Mouse (Mus musculus): ENCODE measurements around the gene Ninl.
A peak's percentile ranks its signal among the peaks of the same experiment; 100 is the strongest.
"Not testable (repeated sequence)": the region's sequence is repeated elsewhere in the genome, so short reads cannot be mapped to it uniquely, and the experiment has no call there.

Ninl gene

DNA sequence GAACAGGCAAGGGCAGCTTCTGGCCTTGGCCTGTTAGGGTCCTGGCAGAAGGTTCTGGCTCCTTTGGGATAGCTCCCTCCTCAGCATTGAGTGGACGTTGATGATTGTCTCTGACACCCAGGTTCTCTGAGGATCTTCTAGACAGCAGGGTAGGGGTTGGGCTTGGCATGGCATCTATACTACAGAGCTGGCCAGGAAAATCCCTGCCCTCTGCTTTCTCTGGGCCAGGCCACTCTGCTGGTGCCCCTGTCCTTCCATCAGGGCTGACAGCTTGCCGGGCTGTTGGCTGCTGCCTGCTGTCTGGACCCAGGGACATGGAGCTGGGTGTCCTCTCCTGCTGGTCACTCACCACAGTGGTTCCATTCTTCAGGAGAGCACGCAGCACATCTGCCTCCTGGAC lies 89.5 kb downstream of the Ninl start:
- DNase-seq (ENCODE audit: low read depth, low spot score): no peak

DNA sequence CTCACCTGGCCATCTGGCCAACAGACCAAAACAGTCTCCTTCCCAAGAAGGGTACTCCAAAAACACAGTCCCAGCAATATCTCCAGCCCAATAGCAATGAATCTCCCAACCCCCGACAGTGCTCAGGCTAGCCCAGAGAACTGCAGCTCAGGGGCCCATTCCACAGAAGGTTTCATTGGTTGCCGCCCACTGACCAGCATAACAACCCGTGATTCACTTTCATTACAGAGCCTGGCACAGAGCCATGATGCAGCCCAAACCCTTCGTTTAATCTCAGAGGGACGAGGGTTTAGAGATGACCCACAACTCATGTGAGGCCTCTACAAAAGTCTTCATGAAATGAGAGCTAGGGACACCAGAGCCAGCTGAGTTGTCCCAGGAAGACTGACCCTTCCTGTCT lies 90.4 kb downstream of the Ninl start:
- no peak for DNase-seq (ENCODE audit: low read depth, low spot score)

DNA sequence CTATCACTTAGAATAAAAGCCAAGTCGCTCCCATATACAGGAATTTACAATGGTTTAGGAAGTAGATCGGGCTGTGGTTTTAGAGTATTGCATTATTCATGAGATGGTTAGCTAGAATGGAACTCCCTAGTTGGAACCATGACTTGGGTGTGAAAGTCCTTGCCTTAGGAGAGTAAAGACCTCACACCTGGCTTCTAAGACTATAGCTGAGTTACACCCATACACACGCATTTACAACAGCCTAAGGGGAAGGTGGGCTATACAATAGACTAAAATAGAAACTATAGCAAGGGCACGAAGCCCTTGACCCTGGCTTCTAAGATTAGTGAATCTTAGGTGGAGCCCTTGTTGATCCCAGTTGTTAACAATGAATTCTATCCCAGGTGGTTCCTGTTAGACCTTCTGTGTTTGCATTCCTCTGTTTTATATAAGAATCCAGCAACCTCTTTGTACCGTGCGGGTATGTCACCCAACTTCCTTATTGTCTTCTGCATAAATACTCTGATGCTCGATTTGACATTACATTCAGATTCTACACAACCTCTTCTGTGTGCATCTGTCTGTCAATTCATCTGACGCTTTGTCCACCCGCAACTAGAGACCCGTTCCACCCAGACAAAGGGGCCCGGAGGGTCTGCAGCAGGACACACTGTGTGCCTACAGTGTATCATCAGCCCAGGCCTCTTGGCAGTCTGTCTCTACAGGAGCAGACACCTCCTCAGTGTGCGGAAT lies 91.1 kb downstream of the Ninl start:
- not testable (repeated sequence) for DNase-seq (ENCODE audit: low read depth, low spot score)

DNA sequence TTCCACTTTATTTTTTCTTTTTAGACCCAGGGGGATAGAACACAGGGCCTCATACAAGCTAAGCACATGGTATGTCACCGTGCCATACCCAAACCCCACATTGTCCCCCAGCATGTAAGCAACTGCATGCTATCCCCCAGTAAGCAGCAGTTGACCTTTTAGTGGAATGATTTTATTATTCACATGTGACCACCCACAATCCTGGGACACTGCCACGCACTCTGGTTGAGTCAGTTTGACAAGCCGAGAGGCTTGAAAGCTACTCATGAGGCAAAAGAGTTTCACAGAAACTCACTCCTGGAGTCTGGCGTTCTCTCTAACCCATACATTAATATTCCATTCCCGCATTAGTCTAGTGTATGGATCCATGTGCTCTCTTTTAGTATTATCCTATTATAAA lies 91.8 kb downstream of the Ninl start:
- not testable (repeated sequence) for DNase-seq (ENCODE audit: low read depth, low spot score)

DNA sequence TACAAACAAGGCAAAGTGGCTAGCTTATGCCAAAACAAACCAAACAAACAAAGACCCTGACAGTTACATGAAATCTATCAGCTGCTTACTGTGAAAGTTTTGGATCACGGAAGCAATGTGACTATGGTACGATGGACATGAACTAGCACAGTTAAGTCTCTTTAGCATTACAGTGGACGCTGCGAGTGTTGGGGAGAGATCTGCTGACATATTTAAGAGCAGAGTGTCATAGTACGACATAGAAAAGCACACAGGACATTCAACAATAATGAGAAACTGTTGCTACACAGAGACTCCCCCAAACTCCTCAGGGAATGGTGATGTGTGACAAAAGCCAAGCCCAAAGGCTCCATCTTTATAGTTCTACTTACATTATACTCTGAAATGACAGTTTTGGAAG lies 95.2 kb downstream of the Ninl start:
- no peak for DNase-seq (ENCODE audit: low read depth, low spot score)

DNA sequence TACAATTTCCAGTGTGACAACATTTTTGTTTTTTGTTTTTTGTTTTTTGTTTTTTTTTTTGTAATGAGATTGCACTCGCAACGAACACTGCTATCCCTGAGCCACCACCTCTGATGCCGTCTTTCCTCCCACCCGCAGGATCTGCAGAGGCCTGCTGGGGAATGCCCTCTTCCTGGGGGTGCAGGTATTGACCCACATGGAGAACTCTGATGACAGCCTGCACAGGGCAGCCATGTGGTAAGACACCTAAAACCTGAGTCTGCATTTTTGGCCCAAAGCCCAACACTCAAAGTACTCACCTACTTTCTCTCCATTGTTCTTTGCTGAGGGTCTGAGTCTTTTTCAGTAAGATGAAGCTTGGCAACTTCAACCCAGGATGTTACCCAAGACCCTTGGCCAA lies 104.5 kb downstream of the Ninl start:
- no peak for DNase-seq (ENCODE audit: low read depth, low spot score)

DNA sequence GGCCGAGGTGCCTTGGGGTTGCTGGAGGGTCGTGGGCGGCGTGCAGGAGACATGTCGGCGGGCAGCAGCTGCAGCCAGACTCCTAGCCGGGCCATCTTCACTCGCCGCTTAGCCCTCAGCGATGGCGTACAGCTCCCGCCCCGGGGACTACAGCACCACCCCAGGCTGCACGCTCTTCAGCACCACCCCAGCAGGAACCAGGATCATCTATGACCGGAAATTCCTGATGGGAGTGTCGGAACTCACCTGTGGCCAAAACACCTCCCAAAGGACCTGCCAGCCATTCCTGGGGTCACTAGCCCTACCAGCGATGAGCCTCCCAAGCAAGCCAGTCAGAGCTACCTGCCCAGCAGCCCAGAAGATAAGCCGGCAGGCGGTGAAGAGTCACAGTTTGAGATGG lies 105.7 kb downstream of the Ninl start:
- no peak for DNase-seq (ENCODE audit: low read depth, low spot score)

DNA sequence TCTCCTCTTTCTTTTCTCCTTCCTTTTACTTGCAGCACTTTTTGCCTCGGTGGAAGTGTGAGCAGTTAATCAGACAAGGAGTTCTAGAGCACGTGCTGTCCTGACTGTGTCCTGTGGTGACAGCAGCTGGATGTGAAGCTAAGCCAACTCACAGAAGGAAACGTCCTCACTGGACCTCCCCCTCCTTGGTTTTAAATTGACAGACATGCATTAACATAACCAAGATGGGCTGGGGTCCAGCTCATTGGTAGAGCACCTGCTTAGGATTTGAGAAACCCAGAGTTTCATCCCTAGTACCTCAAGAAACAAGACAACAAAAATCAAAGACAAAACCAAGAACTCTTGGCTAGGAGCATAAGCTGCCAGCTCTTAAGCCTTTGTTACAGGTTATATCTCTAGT lies 108.4 kb downstream of the Ninl start:
- no peak for DNase-seq (ENCODE audit: low read depth, low spot score)

DNA sequence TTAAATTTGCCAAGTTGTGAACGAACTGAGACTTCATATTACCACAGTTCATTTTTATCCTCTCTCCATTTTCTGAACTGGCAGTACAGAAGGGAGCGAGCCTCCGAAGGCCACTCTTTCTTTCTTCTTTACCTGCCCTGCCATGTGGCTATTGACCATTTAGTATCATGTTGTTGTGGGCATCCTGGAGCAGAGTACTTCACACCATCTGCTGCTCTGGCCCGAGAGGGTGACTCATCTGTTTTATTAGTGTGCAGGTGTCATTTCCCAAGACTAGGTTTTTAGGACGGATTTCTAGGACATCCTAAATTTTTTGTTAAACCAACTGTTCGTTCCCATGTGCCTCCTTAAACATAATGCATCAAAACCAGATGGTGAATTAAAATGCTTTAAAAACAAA lies 110.0 kb downstream of the Ninl start:
- DNase-seq (ENCODE audit: low read depth, low spot score): no peak

DNA sequence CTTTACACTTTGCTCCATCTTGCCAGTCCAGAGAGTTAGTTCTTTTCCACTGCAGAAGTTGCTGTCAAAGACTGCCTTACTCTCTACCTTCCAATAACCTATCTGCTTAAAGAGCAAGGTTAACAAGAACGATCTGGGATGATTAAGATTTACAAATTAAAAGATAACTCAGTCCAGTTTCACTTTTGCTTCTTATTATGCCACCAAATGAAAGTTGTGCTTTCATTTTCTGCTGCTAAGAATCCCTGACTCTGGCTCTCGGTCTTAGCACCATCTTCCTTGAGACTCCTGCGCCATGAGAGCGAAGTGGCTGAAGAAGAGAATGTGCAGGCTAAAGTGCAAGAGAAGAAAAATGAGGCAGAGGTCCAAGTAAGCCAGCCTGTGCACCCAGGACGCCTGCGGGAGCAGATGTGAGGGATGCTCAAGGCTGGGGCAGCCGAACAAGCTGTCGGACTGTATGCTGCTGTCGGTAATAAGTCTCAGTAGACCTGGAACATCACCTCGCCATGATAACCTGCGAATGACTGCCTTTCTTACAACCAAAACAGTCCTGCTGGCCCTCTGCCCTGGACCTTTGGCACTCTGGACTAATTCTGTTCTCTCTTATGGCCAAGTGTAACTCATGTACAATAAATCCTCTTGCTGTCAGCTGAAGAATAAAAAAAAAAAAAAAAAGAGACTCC lies 112.0 kb downstream of the Ninl start:
- no peak for DNase-seq (ENCODE audit: low read depth, low spot score)

DNA sequence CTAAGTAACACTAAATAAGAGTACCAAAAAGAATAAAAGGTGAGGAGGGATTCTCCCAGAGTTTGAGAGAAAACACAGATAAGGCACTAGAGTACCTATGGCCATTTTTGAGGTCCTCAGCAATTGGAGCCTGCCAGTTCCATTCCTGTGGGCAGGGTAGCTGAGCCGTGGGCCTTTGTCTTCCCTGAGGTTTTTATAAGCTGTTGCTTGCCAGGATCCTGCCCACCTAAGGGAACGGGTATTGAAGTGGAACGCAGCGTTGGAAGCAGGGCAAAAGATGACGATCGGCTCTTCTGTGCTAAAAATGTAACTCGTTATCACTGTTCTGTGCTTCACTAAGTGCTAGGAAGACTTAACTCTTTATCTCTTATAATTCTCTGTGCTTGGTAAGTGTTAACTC lies 115.7 kb downstream of the Ninl start:
- DNase-seq (ENCODE audit: low read depth, low spot score): no peak

DNA sequence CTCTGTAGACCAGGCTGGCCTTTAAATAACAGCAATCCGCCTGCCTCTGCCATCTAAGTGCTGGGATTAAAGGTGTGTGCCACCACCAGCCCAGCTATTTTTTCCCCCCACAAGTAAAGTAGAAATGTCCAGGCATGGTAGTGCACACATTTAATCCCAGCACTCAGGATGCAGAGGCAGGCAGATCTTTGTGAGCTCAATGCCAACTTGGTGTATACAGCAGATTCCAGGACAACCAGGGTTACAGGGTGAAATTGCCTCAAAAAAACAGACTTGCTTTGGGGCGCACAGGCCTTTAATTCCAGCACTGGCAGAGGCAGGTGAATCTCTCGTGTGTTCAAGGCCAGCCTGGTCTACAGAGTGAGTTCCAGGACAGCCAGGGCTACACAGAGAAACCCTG lies 116.2 kb downstream of the Ninl start:
- DNase-seq (ENCODE audit: low read depth, low spot score): no peak

DNA sequence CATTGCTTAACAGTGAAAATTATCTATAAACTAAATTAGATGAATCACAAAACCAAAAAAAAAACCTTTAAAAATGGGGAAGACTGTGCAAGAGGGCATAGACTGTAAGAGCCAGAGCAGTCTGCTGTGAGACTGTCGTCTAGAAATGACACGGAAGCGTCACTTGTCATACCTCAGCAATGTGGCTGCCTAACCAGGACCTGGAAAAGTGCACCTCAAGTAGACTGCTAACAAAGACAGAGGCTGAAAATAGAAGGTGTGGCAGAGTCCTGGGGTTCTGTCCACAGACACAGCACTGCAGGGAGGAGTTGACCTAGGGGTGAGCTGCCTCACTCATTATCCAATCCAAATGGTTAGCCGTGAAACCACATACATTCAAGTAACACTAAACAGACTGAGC lies 117.0 kb downstream of the Ninl start:
- no peak for DNase-seq (ENCODE audit: low read depth, low spot score)

DNA sequence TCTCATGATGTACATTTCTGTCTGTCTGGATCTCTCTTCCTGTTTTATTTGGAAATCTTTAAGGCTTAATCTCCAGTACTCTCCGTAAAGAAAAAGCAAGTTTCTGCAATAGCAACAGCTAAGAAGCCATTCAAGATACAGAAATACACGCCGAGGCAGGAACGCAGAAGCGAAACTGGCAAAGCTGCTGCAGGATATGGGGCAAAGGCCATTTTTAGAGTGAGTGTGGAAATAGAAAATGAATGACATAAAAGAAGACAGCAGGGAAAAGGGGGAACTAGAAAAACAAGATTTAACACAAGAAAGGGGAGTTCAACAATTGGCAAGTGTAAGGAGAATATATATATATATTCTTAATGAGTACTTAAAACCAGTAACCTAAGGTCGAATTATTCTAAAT lies 117.5 kb downstream of the Ninl start:
- DNase-seq (ENCODE audit: low read depth, low spot score): no peak

DNA sequence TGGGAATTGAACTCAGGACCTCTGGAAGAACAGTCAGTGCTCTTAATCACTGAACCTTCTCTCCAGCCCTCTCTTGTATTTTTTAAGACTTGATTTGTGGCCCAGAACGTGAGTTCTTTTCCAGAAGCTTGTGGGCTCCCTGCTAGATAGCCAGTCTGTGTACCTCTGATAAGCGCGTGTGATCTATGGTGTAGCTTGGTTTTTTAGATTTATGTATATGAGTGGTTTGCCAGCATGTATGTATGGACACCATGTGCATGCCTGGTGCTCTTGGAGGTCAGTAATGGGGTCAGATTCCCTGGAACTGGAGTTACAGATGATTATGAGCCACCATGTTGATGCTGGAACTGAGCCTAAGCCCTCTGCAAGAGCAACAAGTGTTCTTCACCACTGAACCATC lies 118.6 kb downstream of the Ninl start:
- DNase-seq (ENCODE audit: low read depth, low spot score): no peak

DNA sequence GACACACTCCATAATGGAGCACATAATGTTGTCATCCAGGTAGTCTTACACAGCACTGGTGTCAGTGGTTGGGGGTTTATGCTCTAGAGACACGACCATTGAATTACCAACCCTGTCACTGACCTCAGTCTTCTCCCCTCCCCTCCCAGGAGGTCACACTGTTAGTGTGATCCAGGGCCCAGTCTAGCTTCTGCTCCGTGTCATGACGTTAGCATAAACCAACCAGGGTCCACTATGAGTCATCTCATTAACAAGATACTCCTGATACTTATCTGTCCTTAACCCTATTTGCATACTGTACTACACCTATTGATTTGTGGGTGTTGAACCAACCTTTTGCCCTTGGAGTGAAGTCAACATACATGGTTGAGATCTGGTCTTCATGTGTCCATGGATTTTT lies 120.5 kb downstream of the Ninl start:
- no peak for DNase-seq (ENCODE audit: low read depth, low spot score)

DNA sequence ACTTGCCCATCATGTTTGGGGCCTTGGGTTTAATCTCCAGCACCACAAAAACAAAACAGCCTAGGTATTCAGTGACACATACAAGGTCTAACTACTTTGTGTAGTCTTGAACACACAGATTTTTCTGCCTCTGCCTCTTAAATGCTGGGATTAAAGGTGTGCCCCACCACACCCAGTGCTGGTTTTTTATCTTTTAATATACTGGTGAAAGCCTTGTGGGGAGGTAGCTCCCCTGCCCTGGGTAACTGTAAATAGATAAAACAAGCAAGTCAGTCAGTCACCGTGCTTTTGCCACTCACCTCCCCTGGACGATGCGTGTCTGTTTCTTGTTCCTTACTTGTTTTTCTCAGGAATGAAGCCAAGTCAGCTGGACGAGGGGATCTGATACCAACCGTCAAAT lies 123.4 kb downstream of the Ninl start:
- no peak for DNase-seq (ENCODE audit: low read depth, low spot score)

DNA sequence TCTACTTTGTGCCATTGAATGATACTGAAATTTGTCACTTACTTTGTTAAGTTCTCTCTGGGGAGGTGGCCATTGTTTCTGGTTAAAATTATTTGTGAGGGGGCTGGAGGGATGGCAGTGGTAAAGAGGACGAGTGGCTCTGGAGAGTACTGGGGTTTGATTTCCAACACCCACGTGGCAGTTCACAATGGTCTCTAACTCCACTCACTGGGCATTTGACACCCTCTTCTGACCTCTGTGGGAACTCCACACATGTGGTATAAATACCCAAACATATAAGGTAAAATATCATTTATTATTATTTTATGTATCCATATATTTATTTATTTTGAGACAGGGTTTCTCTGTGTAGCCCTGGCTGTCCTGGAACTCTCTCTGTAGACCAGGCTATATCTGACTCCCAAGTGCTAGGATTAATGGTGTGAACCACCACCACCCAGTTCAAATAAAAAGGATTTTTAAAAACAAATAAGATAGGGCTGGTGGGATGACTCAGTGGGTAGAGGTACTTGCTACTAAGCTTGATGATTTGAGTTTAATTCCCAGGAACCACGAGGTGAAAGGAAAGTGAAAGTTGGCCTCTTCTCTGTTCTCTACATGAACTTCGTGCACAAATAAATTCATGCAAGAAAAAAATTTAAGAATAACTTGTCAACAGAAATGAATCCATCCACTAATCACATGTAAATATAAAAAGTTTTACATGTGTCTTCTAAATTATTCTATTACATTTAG lies 124.2 kb downstream of the Ninl start:
- DNase-seq (ENCODE audit: low read depth, low spot score): no peak

DNA sequence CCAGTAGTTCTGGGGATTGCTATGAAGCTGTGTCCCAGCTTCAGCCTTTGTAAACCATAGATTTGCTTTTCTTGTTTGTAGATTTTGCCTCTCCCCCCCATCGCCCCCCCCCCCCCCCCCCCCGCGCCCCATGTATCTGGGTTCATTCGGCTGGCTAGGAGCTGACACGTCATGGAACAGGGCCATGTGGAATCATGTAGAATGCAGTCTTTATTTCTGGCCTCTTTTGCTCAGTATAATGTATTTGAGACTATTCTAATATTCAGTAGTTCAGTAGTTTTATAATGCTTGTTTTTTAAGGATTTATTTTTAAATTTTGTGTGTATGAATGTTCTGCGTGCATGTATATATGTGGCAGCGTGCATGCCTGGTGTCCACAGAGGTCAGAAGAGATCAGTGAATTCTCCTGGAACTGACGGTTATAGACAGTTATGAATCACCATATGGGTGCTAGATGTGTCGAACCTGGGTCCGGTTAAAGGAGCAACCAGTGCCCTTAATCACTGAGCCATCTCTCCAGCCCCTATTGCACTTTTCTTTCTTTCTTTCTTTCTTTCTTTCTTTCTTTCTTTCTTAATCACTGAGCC lies 128.8 kb downstream of the Ninl start:
- DNase-seq (ENCODE audit: low read depth, low spot score): no peak

DNA sequence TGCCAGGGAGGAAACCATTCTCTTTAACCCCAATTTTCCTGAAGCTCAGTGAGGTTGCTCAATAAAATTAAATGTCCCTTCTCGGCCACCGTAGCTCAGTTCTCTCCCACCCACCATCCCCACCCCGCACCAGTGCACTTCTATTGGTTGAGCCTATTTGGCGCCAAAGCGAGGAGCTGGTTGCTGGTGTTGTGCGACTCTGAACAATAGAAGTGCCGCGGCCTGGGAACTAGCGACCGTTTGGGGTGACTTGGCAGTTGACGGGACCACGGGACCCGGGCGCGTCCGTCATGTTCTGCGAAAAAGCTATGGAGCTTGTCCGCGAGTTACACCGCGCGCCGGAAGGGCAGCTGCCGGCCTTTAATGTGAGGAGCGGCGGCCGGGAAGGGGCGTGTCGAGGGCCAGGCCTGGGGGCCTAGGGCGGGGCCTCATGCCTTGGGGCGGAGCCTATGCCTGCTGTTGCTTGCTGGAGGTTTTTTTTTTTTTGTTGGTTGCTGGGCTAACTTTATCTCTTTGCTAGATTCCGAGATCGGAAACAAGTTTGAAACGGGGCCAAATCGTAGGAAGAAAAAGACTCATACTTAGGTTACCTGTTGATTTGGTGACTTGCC lies 129.6 kb downstream of the Ninl start:
- peak; percentile 96 for DNase-seq (ENCODE audit: low read depth, low spot score)

DNA sequence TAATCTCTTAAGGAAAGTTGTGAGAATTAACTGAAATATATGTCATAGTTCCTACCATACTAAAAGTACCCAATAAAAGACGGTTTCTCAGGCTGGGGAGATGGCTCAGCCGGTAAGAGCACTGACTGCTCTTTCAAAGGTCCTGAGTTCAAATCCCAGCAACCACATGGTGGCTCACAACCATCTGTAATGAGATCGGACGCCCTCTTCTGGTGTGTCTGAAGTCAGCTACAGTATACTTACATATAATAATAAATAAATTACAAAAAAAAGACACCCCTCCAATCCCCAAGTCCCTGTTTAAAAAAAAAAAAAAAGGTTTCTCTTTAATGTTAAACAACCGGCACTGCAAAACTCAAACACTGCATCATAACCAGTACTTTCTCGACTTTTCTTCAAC lies 130.3 kb downstream of the Ninl start:
- DNase-seq (ENCODE audit: low read depth, low spot score): not testable (repeated sequence)

DNA sequence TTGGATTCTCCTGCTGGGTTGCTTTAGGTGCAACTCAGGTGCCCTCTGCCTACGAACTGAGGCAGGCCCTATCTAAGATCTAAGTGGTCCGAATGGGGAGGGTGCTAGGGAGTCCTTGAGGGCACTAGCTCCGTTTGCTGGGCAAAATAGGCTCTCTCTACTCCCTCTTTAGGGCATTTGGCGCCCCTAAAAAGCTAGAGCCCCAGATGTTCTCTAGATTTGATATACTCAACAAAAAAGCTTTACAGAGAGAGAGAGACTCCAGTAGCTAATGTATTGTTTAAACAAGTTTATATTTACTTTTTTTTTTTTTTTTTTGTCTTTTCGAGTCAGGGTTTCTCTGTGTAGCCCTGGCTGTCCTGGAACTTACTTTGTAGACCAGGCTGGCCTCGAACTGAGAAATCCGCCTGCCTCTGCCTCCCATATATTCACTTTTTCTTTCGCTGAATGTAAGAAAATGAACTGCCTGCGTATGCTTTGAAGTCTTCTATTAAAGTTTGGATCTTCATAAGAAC lies 134.2 kb downstream of the Ninl start, which contains the start of gene Gins1:
Gene Gins1 (plus strand): TSS at position 465 of the 515 bp plus-strand sequence.
- DNase-seq (ENCODE audit: low read depth, low spot score): no peak
